Mouse (Mus musculus) megakaryocyte, embryonic 14.5 days (primary cell): ENCODE data around the gene Ccdc149.

Source experiments
- FLI1 ChIP-seq: IDR thresholded peaks from 2 replicates; pipeline ENCODE4 v1.6.1; 2012; ENCODE audit warnings: low read length, inconsistent platforms, mixed read lengths
- GATA1 ChIP-seq: IDR thresholded peaks from 3 replicates; pipeline ENCODE4 v1.6.1; 2012; ENCODE audit warnings: mixed read lengths, low read length, inconsistent platforms, borderline replicate concordance

DNA sequence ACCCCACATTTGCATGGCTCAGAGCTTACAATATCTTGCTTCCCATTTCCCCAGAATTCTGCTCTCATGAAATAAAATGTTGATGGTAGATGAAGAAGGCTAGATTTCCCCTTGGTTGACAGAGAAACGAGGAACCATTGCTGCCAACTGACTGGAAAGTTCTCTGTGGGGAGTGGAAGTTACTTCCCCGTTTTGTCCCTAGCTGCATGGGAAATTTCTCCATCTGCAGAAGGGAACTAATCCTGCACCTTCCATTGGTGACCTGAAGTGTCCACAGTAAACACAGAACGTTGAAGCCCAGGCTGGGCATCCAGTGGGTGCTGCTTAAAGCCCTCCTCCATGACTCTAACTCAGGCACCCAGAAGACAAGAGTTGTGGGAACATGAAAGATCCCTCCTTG, 47.4 kb downstream of the Ccdc149 start:
- no peak for TF ChIP-seq GATA1
- TF ChIP-seq FLI1, result no peak
